Mouse (Mus musculus): Measurements from ENCODE around the gene Polr2l.
"Not testable (repeated sequence)": the region's sequence is repeated elsewhere in the genome, so short reads cannot be mapped to it uniquely, and the experiment has no call there.

Polr2l gene

DNA sequence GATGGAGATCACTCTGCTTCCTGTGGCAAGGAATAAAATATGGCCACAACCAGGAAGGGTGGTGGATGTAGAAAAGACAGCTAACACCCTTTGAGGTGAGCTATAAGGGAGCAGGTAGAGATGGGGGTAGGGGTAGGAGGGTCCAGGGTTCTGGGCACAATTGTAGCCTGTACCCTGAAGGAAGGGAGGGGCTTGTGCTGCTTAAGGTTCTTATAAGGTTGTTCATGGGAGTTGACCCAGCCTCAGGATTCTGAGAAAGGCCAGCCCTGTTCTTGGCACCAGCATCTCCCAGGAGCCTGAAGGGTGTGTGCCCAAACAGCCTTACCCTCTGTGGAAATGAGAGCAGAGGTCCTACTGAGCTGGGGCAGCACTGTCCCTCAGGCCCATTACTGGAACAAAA is 23.0 kb downstream of the Polr2l start:
- no peak for DNase-seq (ENCODE audit: low spot score in 2 of 2)

- DNase-seq (ENCODE audit: low spot score in 2 of 2): peak; percentile 89 to 95
Measured at GRCm38 (mm10) chr7:141447110-141447991, 27.6 kb downstream of the Polr2l start, which contains the start of gene Rplp2. TSS of gene Rplp2 (plus strand) at chr7:141447370.

- not testable (repeated sequence) for DNase-seq (ENCODE audit: low spot score in 2 of 2)
Measured at GRCm38 (mm10) chr7:141446374-141446773, 28.6 kb downstream of the Polr2l start.

DNA sequence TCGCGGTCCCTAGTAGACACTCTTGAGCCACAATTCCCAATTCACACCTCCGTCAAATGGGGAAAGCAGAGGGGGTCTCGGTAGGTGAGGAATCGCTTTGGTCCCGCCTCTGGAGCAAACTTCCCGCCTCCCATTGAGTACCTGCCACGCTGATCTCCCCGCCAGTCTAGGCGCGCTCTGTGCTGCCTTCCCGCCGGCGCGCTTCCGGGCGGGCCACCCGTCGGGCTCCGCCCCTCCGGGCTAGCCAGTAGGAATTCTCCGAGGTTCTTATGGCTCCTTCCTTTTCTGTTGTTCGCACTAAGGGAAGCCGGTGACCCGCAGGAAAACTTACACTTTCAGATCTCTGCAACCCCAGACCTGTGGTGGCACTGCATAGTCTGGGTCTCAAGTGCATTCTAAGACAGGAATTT is 31.1 kb downstream of the Polr2l start, which contains the start of gene Pidd1:
TSS of gene Pidd1 (minus strand) at position 198 of the 410 bp plus-strand sequence.
- no peak for DNase-seq (ENCODE audit: low spot score in 2 of 2)

DNA sequence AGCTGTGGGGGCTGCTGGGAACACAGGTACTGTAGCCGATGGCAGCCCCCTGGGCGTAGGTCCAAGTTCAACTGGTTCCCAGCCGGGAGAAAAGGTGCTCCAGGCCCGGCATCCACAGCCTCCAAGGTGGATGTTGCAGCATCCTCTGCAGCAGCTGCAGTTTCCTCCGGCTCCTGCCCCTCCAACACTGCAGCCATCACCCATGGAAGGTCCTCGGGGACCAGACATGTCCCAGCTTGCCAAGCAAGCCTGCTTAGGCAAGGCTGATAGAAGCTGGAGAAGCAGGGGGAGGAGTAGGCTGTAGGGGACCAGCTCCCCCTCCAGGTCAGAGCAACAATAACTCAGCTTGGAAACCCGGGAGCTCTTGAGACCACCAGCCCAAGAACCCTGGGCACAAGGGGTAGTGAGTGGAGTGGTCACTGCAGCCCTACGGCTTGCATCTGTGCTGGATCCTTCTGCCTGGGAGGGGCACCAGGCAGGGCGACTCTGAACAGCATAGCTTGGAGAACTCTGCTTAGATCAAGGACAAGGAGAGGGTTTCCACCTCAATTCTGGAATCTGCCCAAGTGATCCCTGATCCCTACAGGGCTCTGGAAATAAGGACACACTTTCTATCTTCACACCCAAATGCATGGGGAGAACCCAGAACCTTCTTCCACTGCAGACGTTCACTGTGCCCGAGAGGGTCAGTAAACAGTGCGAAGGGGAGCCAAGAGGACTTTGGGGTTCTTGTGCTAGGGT is 31.7 kb downstream of the Polr2l start:
- no peak for DNase-seq (ENCODE audit: low spot score in 2 of 2)

GRCm38 (mm10) chr7:141442199-141442598 is 32.7 kb downstream of the Polr2l start:
- DNase-seq (ENCODE audit: low spot score in 2 of 2): no peak

DNA sequence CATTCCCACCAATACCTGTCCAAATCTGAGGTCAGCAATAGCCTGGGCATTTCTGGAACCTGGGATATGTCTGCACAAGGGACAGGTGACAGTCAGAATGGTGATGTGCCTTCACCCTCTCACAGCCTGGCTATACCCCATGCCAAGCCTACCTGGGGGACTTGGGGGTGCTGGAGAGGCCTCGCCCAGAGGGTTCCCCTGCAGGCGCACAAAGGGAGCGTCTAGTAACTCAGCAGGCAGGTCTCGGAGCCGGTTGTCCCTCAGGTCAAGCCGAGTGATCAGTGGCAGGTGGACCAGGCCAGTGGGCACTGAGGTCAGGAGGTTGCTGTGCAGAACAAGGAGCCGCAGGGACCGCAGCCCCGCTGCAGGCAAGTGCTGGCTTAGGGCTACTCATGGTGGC is 33.5 kb downstream of the Polr2l start:
- no peak for DNase-seq (ENCODE audit: low spot score in 2 of 2)

GRCm38 (mm10) chr7:141440613-141441012 is 34.3 kb downstream of the Polr2l start:
- DNase-seq (ENCODE audit: low spot score in 2 of 2): no peak

DNA sequence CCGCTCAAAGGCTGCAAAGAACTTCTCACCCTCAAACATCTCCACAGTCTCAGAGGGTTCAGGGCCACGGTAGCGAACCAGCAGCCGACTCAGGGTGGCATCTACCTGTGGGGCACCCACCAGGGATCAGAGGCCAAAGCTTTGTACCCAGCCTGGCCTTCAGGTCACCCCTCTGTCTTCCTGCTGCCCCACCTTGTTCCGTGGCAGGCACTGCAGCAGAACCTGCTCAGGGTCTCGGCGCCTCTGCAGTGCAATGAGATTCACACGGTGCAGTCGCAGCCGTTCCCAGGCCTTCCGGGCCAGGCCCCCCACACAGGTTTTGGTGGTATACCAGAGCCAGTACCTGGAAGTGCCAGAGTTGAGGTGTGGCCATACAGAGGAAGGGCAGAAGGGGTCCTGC is 35.1 kb downstream of the Polr2l start:
- DNase-seq (ENCODE audit: low spot score in 2 of 2): no peak

DNA sequence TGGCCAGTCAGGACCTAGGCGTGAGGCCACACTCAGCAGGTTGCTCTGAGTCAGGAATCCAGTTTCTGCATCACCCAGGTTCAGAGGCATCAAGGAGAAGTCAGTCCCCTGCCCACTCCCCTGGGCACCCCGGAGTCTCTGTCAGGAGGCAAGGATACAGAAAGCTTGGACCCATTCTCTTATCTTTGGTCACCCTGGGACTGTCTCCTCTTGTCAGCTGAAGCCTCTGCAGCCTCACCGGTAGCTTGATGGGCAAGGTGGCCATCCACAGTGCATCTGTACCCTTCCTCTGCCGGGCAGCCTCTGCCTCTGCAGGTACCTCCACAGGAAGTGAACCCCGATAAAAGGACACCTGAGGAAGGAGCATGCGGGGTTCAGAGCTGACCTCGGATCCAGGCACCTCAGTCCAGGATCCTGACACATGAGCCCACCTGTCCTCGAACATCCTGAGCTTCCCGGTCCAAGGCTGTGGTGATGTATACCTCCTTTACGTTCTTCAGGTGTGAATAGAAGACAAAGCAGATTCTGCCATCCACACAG is 35.7 kb downstream of the Polr2l start:
- DNase-seq (ENCODE audit: low spot score in 2 of 2): no peak

DNA sequence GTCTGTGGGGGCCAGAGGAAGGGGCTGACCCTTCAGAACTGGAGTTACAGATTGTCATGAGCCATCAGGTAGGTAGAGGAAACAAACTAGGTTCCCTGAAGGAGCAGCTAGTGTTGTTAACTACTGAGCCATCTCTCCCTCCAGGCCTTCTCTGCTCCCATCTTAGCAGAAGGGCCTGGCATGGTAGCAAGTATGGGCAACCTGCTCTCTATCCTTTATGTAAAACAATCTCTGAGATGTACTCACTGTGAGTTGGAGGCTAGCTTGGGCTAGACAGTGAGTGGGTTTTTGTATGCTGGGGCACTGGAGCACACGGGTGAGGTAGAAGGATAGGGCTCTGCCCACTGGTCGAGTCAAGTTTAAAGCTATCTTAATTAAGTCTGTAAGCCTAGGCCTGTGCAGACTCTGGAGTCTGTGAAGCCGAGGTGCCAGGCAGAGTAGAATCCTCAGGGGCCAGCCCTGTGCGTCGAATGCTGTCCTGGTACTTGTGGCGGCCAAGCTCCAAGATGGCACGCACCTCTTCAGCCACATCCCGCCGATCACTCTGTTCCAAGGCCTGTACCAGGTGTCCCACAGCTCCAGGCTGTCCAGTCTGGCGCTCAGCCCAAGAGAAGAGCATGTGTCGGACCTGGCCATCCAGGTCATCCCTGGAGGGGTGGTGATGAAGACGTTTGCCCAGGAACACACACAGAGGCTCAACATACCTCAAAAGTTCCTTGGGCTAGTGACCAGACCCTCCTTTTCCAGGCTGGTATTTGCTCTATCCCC is 36.5 kb downstream of the Polr2l start:
- no peak for DNase-seq (ENCODE audit: low spot score in 2 of 2)

- peak in 1 of 2 experiments; percentile 80 for DNase-seq (ENCODE audit: low spot score in 2 of 2)
Measured at GRCm38 (mm10) chr7:141437178-141438120, 37.5 kb downstream of the Polr2l start, which contains the start of gene Slc25a22. TSS of gene Slc25a22 (minus strand) at chr7:141437892.

GRCm38 (mm10) chr7:141436523-141436892 is 38.4 kb downstream of the Polr2l start:
- DNase-seq (ENCODE audit: low spot score in 2 of 2): no peak

DNA sequence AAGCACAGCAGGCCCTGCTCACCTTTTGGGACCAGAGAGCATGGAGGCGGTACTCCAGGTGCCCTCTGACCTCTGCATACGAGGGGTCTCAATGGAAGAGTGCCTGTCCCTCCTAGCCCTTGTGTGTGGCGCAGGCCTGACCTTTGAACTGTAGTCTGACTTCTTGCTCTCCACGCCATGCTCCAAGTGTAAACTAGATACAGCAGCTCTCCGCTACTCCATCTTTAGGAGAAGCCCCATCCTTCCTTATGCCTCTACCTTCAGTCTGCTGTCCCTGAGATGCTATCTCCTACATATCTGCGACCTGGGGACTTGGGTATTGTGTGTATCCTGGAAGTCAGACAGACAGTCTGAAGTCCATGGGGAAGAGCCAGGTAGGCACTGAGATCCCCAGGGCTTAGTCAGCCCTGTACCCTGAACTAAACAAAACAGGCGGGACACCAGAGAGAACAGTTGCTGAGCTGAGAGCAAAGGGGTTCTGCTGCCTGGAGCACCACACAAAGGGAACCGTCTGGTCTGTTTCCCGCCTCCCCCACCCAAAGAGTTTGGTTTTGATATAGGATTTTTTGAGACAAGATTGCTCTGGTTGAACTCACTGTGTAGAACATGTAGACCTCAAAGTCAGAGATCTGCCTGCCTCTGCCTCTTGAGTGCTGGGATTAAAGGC is 38.9 kb downstream of the Polr2l start:
- no peak for DNase-seq (ENCODE audit: low spot score in 2 of 2)

DNA sequence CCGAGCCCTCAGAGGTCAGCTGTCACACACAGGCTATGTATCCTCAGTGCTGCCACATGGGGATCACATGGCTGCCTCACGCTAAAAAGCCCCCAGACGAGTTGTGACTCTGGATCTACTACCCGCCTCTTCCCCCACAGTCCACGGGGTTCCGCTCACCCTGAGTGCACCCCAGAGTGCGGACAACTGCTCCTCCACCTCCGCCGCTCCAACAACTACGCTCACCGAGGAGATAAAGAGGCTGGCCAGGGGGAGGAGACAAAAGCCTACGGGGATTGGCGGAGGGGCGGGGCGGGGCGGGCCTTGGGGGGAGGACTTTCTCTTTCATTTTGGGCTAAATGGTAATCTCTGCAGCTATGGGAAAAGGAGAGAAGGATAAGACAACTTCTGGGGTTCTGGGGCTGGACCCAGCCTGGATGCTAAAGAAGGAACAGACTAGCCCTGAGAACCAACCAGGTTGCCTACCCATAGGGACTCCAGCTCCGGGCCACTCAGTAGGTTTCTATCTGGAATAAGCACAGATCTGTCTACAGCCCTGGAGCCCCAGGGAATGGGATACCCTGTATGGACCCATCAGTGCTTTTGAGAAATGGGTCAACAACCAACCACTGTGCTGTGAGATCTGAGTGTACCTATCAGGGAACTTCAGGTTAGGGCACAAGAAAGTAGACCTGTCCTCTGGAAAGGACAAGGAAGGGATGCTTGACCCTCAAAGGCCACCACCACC is 39.6 kb downstream of the Polr2l start:
- peak in 1 of 2 experiments; percentile 51 for DNase-seq (ENCODE audit: low spot score in 2 of 2)

- peak in 1 of 2 experiments; percentile 66 for DNase-seq (ENCODE audit: low spot score in 2 of 2)
Measured at GRCm38 (mm10) chr7:141434464-141434863, 40.5 kb downstream of the Polr2l start.

DNA sequence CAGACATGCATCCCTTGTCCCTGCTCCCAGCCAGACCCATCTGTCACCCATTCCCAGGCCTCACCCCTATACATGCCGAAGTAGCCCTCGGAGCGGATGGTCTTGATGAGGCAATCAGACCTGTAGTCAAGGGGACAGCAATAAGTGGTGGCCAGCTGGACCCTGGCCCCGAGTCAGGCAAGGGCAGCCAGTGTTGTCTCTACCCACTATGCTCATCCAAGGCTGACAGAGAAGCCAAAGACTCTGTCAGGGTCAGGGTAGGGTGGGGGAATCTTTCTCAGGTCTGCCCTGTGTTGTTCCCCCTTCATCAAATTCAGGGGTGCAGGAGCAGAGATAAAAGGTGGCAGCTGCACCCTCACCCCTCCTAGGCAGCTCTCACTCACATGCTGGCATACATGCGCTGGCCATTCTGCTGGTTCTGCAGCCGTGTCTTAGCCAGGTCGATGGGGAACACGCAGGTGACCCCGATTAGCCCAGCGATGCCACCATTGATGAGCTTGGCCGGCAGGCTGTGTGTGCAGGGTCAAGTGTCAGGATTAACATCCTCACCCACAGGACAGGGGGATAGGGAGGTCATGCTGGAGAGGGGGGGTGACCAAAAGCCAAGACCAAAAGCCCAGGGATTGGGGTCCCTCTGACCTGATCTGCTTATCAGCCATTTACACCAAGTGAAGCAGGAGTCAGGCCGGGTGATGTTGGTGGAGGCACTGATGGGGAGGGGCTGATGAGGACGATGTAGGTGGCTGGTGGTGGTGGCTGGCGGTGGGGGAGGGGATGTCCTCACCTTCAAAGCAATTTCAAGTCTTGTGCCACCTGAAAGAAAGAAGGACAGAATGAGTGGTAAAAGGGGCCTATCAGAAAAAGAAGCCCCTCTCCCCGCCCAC is 41.2 kb downstream of the Polr2l start:
- no peak for DNase-seq (ENCODE audit: low spot score in 2 of 2)
